Mouse (Mus musculus): ENCODE measurements at regions not wholly inside any gene's neighbourhood (a gene's known extent, or its start where the extent isn't known, plus 50 kb on each side); places are given as distances from the start of the nearest gene placed in this dataset.
A peak's percentile ranks its signal among the peaks of the same experiment; 100 is the strongest.

DNA sequence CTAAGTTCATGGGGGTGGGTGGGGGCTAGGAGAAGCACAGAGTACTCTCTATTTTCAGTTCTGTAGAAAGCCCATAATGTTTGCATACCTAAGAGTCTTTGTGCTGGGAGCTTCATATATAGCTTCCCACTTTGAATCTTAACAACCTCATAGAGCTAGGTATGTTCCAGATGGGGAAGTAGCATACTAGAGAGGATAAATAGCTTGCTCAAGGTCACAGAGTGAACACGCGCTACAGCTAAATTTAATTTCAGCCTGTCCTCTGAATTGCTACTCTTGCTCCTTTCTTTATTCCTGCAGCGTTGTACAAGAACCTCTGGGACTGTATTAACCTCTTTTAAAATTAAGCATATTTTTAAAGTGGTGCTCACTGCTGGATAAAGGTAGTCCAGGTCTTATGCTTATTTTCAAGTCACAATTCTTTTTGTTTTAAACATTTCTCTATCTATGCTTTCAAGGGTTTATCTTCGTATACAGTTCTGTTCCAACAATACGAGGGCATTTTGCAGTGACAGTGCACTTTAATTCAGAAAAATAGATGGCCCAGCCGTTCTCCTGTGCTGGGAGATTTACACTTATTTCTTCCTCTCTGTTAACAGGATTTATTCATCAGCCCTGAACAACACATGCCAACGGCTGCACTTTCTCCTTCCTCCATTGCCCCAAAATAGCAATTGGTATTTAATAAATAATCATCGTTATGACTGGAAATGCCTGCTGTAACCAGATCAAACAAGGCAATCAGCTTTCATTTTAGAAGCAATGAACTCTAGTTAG, 350.7 kb downstream of the Stim2 start:
- 86% methylated on average over 8 of the region's 8 CpGs for WGBS
- H3K9ac ChIP-seq (ENCODE audit: low read depth, low read length), result no peak overlapping the region
- H3K4me1 ChIP-seq (ENCODE audit: control insufficient read depth, insufficient read depth, low read length), result peaks cover 5% of the 10 kb centered on the region; the same call in 1 of the 2 replicates
- no peak overlapping the region for H3K27ac ChIP-seq (replicated peaks; ENCODE audit: insufficient read depth, low read depth, low read length)
- TF ChIP-seq CTCF (IDR thresholded peaks at IDR 0.05; ENCODE audit: low read depth, low read length) (no peak), POLR2A (IDR thresholded peaks at IDR 0.05; ENCODE audit: extremely low read depth, insufficient read depth, low read length) (no peak)
- H3K27me3 ChIP-seq (ENCODE audit: control insufficient read depth, insufficient read depth, low read length), result no peaks in the 10 kb centered on the region
- no peak for DNase-seq (ENCODE audit: extremely low read depth, low read depth, low spot score)
- H3K4me3 ChIP-seq (ENCODE audit: insufficient read depth, low read depth, low read length), result no peak overlapping the region
- H3K36me3 ChIP-seq (ENCODE audit: control insufficient read depth, insufficient read depth, low read length), result no peaks in the 10 kb centered on the region
- H3K79me2 ChIP-seq (ENCODE audit: control insufficient read depth, insufficient read depth, low read length), result no peaks in the 10 kb centered on the region

DNA sequence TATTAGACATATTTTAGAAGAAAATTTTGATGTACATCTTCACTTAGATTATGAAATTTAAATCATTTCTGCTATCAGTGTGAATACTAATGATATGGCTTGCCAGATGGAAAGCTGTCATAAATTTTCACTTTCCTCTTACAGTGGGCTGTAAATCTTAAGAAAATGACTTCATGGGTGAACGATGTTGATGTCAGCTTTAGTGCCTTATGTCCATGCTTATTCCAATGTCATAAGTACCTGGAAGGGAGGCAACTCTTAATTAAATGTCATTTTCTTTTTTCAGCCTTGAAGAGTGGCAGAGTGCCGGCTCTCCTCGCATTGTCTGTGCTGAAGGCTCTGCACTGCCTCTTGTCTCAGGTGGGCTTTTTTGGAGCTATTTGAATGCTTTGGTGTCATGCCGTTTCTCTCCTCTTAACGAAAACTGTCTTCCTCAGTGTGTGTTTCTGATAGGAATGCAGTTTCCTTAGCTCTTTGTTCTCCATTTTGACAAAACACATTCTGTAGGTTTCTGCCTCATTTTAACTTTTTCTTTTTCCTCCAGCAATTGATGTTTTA, 351.6 kb downstream of the Stim2 start:
- no peak overlapping the region for H3K27ac ChIP-seq (replicated peaks; ENCODE audit: insufficient read depth, low read depth, low read length)
- H3K4me3 ChIP-seq (ENCODE audit: insufficient read depth, low read depth, low read length), result no peak overlapping the region
- TF ChIP-seq POLR2A (IDR thresholded peaks at IDR 0.05; ENCODE audit: extremely low read depth, insufficient read depth, low read length) (no peak), CTCF (IDR thresholded peaks at IDR 0.05; ENCODE audit: low read depth, low read length) (no peak)
- H3K9ac ChIP-seq (ENCODE audit: low read depth, low read length), result no peak overlapping the region
- peaks cover 5% of the 10 kb centered on the region; the same call in 1 of the 2 replicates for H3K4me1 ChIP-seq (ENCODE audit: control insufficient read depth, insufficient read depth, low read length)
- no peaks in the 10 kb centered on the region for H3K36me3 ChIP-seq (ENCODE audit: control insufficient read depth, insufficient read depth, low read length)
- H3K27me3 ChIP-seq (ENCODE audit: control insufficient read depth, insufficient read depth, low read length), result no peaks in the 10 kb centered on the region
- no peaks in the 10 kb centered on the region for H3K79me2 ChIP-seq (ENCODE audit: control insufficient read depth, insufficient read depth, low read length)
- WGBS, result 87% methylated on average over 5 of the region's 5 CpGs
- DNase-seq (ENCODE audit: extremely low read depth, low read depth, low spot score), result no peak

DNA sequence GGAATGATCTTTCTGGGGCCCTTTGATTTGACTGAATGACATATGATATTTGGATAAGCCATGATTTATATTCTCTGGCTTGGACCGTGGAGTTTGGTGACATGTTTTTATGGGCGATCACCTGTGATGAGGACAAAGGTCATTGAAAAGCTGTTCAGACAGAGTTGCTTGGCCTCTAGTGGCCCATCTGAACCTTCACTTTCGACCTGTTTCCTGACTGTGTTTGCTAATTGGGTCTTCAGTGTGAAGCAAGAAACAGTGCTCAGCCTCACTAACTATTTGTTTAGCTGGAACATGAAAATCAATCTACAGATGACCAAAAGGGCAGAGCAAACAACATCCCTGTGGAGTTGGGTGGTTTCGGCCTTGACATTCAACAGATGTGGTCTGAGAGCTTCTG, 357.8 kb downstream of the Stim2 start:
- no peaks in the 10 kb centered on the region for H3K36me3 ChIP-seq (ENCODE audit: control insufficient read depth, insufficient read depth, low read length)
- 15% methylated on average over 4 of the region's 4 CpGs for WGBS
- peak; percentile 98 for DNase-seq (ENCODE audit: extremely low read depth, low read depth, low spot score)
- TF ChIP-seq POLR2A (IDR thresholded peaks at IDR 0.05; ENCODE audit: extremely low read depth, insufficient read depth, low read length), result no peak
- TF ChIP-seq CTCF (IDR thresholded peaks at IDR 0.05; ENCODE audit: low read depth, low read length), result no peak
- H3K4me1 ChIP-seq (ENCODE audit: control insufficient read depth, insufficient read depth, low read length), result peaks cover 4% of the 10 kb centered on the region; the same call in 1 of the 2 replicates
- H3K4me3 ChIP-seq (ENCODE audit: insufficient read depth, low read depth, low read length), result no peak overlapping the region
- no peaks in the 10 kb centered on the region for H3K27me3 ChIP-seq (ENCODE audit: control insufficient read depth, insufficient read depth, low read length)
- H3K9ac ChIP-seq (ENCODE audit: low read depth, low read length), result no peak overlapping the region
- no peaks in the 10 kb centered on the region for H3K79me2 ChIP-seq (ENCODE audit: control insufficient read depth, insufficient read depth, low read length)
- no peak overlapping the region for H3K27ac ChIP-seq (replicated peaks; ENCODE audit: insufficient read depth, low read depth, low read length)

DNA sequence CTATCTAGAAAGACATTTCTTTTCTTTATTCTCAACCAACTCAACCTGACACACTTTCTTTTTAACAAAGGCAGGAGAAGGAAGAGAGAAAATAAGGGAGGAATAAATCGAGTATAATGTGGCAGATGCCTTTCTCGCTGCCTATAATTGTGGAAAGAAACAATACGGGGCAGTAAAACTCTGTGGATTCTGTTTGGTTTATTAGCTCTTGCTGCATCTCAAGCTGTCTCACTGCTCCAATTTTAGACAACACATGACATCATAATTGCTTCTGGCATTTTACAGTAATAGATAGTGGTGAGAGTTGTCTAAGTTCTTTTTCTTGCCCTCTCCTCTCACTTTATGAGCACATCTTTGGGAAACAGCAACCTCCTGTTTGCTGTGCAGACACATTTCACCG, 359.2 kb downstream of the Stim2 start:
- TF ChIP-seq CTCF (IDR thresholded peaks at IDR 0.05; ENCODE audit: low read depth, low read length) (no peak), POLR2A (IDR thresholded peaks at IDR 0.05; ENCODE audit: extremely low read depth, insufficient read depth, low read length) (no peak)
- Histone ChIP-seq H3K36me3 (ENCODE audit: control insufficient read depth, insufficient read depth, low read length) (no peaks in the 10 kb centered on the region), H3K9ac (ENCODE audit: low read depth, low read length) (no peak overlapping the region), H3K4me3 (ENCODE audit: insufficient read depth, low read depth, low read length) (no peak overlapping the region), H3K27me3 (ENCODE audit: control insufficient read depth, insufficient read depth, low read length) (no peaks in the 10 kb centered on the region), H3K4me1 (ENCODE audit: control insufficient read depth, insufficient read depth, low read length) (peaks cover 4% of the 10 kb centered on the region; the same call in 1 of the 2 replicates), H3K79me2 (ENCODE audit: control insufficient read depth, insufficient read depth, low read length) (no peaks in the 10 kb centered on the region), H3K27ac (replicated peaks; ENCODE audit: insufficient read depth, low read depth, low read length) (no peak overlapping the region)
- WGBS, result 76% methylated on average over 4 of the region's 4 CpGs
- DNase-seq (ENCODE audit: extremely low read depth, low read depth, low spot score), result no peak

DNA sequence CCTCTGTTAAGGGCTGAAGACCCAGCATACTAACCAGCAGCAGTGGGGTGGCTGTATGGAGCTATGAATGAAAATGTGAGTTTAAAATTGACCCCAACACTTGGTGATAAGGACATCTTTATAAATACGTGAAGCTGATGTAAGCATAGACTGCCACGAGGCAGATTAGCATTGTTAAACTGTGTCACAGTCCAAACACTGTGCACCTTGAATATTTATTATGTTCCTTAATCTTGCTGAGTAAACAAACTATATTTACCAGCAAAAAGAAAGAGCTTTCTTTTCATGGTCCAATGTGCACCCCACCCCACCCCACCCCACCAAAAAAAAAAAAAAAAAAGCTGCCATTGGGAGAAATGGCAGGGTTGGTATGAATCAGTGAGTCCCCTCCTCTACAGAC, 359.9 kb downstream of the Stim2 start:
- H3K27ac ChIP-seq (replicated peaks; ENCODE audit: insufficient read depth, low read depth, low read length), result no peak overlapping the region
- 26% methylated on average over 2 of the region's 2 CpGs for WGBS
- no peaks in the 10 kb centered on the region for H3K36me3 ChIP-seq (ENCODE audit: control insufficient read depth, insufficient read depth, low read length)
- no peaks in the 10 kb centered on the region for H3K79me2 ChIP-seq (ENCODE audit: control insufficient read depth, insufficient read depth, low read length)
- H3K9ac ChIP-seq (ENCODE audit: low read depth, low read length), result no peak overlapping the region
- no peak overlapping the region for H3K4me3 ChIP-seq (ENCODE audit: insufficient read depth, low read depth, low read length)
- peak; percentile 17 for DNase-seq (ENCODE audit: extremely low read depth, low read depth, low spot score)
- TF ChIP-seq POLR2A (IDR thresholded peaks at IDR 0.05; ENCODE audit: extremely low read depth, insufficient read depth, low read length), result no peak
- TF ChIP-seq CTCF (IDR thresholded peaks at IDR 0.05; ENCODE audit: low read depth, low read length), result no peak
- H3K27me3 ChIP-seq (ENCODE audit: control insufficient read depth, insufficient read depth, low read length), result no peaks in the 10 kb centered on the region
- peaks cover 5% of the 10 kb centered on the region; the same call in 1 of the 2 replicates for H3K4me1 ChIP-seq (ENCODE audit: control insufficient read depth, insufficient read depth, low read length)
